Mouse (Mus musculus): ENCODE results near the gene Zar1l. TPM values are rescaled to one million over a fixed set of nuclear protein-coding genes. Genes with fewer than 3 reads are reported as not detected.

The Zar1l gene
- polyA plus RNA-seq, 2 experiments: not detected

DNA sequence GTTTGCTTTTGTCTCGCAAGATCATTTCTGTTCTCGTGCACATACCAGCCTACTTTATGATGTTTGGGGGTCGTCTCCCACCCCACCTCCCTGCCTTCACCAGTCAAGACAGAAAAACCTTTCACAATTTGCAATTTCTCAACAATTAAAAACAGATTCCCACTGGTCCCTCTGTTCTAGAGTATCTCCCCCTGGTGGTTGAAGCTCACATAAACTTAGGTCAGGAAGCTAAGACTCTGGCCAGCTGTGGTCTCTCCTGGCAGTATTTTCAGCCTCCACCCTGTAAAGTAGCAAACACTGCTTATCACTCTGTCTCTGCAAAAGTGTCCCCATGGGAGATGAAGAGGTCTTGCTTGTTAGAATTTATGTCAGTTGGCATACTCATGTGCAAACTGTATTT is 32.8 kb downstream of the Zar1l start:
- no peak for TF ChIP-seq POLR2A (IDR thresholded peaks at IDR 0.05; ENCODE audit: borderline replicate concordance, extremely low read depth, insufficient read depth, insufficient read length)
- Histone ChIP-seq H3K9ac (ENCODE audit: low read depth, low read length, severe bottlenecking) (no peak overlapping the region), H3K4me3 (replicated peaks; ENCODE audit: low read length) (no peak overlapping the region), H3K36me3 (ENCODE audit: control insufficient read depth, insufficient read depth, low read length) (0 out of 2 replicates have a peak, but pooled peaks cover 2% of the 10 kb centered on the region), H3K9me3 (ENCODE audit: control insufficient read depth, low read length) (no peaks in the 10 kb centered on the region), H3K27me3 (ENCODE audit: control insufficient read depth, insufficient read depth, low read length) (no peaks in the 10 kb centered on the region), H3K4me2 (replicated peaks; ENCODE audit: low read depth, low read length, severe bottlenecking) (no peak overlapping the region), H3K27ac (replicated peaks; ENCODE audit: low read depth, low read length) (no peak overlapping the region), H3K4me1 (ENCODE audit: control insufficient read depth, insufficient read depth, low read length) (no peaks in the 10 kb centered on the region)
- DNase-seq (ENCODE audit: low spot score) (peak; percentile 50), ATAC-seq (ENCODE audit: low FRiP score, low read depth) (no peak; the same call in 1 of the 2 replicates)
- 19% methylated on average over 3 of the region's 3 CpGs for WGBS

DNA sequence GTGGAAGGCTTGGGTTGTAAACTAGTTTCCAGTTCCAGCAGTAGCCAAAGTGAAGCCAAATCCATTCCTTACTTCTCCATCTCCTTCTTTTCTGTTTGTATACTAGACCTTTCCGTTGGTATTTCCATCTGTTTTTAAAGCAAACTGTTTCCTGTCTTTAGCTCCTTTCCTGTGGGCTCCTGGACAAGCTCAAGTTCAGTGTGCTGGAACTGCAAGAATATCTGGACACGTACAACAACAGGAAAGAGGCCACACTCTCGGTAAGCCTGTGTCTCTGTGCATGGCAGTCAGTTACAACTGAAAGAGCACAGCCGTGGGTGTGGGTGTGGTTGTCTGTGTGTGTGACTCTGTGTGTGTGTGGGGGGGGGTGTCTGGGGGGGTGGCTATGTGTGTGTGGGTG is 39.4 kb downstream of the Zar1l start:
- Histone ChIP-seq H3K4me3 (replicated peaks; ENCODE audit: low read length) (no peak overlapping the region), H3K4me1 (ENCODE audit: control insufficient read depth, insufficient read depth, low read length) (no peaks in the 10 kb centered on the region), H3K27ac (replicated peaks; ENCODE audit: low read depth, low read length) (no peak overlapping the region), H3K27me3 (ENCODE audit: control insufficient read depth, insufficient read depth, low read length) (no peaks in the 10 kb centered on the region), H3K9ac (ENCODE audit: low read depth, low read length, severe bottlenecking) (no peak overlapping the region), H3K36me3 (ENCODE audit: control insufficient read depth, insufficient read depth, low read length) (no peaks in the 10 kb centered on the region), H3K4me2 (replicated peaks; ENCODE audit: low read depth, low read length, severe bottlenecking) (no peak overlapping the region), H3K9me3 (ENCODE audit: control insufficient read depth, low read length) (no peaks in the 10 kb centered on the region)
- TF ChIP-seq POLR2A (IDR thresholded peaks at IDR 0.05; ENCODE audit: borderline replicate concordance, extremely low read depth, insufficient read depth, insufficient read length): no peak
- ATAC-seq (ENCODE audit: low FRiP score, low read depth) (no peak), DNase-seq (ENCODE audit: low spot score) (no peak)
- WGBS: 58% methylated on average over 4 of the region's 4 CpGs

DNA sequence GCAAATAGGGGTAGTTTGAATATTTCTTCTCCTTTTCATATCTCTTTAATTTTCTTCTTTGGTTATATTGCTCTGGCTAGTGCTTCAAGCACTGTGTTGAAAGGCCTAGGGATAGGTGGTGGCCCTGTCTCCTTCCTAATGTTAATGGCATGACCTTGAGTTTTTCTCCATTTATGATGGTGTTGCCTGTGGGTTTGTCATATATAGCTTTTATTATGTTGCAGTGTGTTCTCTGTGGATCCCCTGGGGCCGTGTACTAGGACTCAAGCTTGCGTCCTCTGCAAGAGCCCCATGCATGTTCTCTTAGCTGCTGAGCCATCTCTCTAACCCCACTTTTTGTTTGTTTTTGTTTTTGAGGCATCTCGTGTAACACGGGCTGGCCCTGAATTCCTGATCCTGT is 40.6 kb downstream of the Zar1l start:
- ATAC-seq (ENCODE audit: low FRiP score, low read depth): no peak
- H3K27ac ChIP-seq (replicated peaks; ENCODE audit: low read depth, low read length): no peak overlapping the region
- TF ChIP-seq POLR2A (IDR thresholded peaks at IDR 0.05; ENCODE audit: borderline replicate concordance, extremely low read depth, insufficient read depth, insufficient read length): no peak
- H3K4me1 ChIP-seq (ENCODE audit: control insufficient read depth, insufficient read depth, low read length): no peaks in the 10 kb centered on the region
- no peaks in the 10 kb centered on the region for H3K9me3 ChIP-seq (ENCODE audit: control insufficient read depth, low read length)
- H3K4me3 ChIP-seq (replicated peaks; ENCODE audit: low read length): no peak overlapping the region
- H3K36me3 ChIP-seq (ENCODE audit: control insufficient read depth, insufficient read depth, low read length): no peaks in the 10 kb centered on the region
- no peak overlapping the region for H3K4me2 ChIP-seq (replicated peaks; ENCODE audit: low read depth, low read length, severe bottlenecking)
- no peak overlapping the region for H3K9ac ChIP-seq (ENCODE audit: low read depth, low read length, severe bottlenecking)
- DNase-seq (ENCODE audit: low spot score): no peak
- WGBS: 69% methylated on average over 4 of the region's 4 CpGs
- no peaks in the 10 kb centered on the region for H3K27me3 ChIP-seq (ENCODE audit: control insufficient read depth, insufficient read depth, low read length)

DNA sequence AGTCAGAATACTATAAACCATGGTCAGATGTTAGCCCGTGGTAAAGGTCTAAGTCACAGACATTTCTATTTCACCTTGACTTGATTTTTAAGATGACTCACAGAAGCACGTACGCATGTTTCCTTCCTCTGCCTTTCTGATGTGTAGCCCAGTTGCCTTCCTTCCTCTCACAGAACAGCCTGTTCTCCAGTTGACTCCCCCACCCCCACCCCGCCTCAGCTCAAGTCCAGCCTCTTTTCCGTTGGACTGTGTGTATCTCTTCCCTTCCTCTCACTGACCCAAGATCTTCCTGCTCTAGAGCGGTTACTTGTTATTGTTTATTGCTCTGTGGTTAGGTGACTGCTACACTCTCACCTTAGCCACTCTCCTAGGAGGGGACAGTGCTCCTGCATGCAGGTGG is 49.5 kb downstream of the Zar1l start:
- H3K27ac ChIP-seq (replicated peaks; ENCODE audit: low read depth, low read length): no peak overlapping the region
- no peak overlapping the region for H3K4me3 ChIP-seq (replicated peaks; ENCODE audit: low read length)
- no peak for ATAC-seq (ENCODE audit: low FRiP score, low read depth)
- no peaks in the 10 kb centered on the region for H3K36me3 ChIP-seq (ENCODE audit: control insufficient read depth, insufficient read depth, low read length)
- no peak overlapping the region for H3K9ac ChIP-seq (ENCODE audit: low read depth, low read length, severe bottlenecking)
- no peak for DNase-seq (ENCODE audit: low spot score)
- TF ChIP-seq POLR2A (IDR thresholded peaks at IDR 0.05; ENCODE audit: borderline replicate concordance, extremely low read depth, insufficient read depth, insufficient read length): no peak
- peaks cover 4% of the 10 kb centered on the region; the same call in 1 of the 2 replicates for H3K4me1 ChIP-seq (ENCODE audit: control insufficient read depth, insufficient read depth, low read length)
- no peak overlapping the region for H3K4me2 ChIP-seq (replicated peaks; ENCODE audit: low read depth, low read length, severe bottlenecking)
- H3K27me3 ChIP-seq (ENCODE audit: control insufficient read depth, insufficient read depth, low read length): no peaks in the 10 kb centered on the region
- 61% methylated on average over 6 of the region's 6 CpGs for WGBS
- no peaks in the 10 kb centered on the region for H3K9me3 ChIP-seq (ENCODE audit: control insufficient read depth, low read length)

DNA sequence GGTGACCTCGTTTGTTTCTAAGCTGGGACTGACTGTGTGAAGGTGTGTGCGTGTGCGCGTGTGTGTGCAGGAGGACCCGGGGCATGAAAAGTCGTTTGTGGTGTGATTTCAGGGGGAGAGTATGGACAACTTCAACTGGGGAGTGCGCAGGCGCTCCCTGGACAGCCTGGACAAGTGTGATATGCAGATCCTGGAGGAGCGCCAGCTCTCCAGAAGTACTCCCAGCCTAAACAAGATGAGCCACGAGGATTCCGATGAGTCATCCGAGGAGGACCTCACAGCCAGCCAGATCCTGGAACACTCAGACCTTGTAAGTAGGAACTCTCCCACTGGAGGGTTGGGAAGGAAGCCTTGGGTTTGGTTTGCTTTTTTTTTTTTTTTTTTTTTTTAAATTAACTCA is 51.8 kb downstream of the Zar1l start:
- no peaks in the 10 kb centered on the region for H3K27me3 ChIP-seq (ENCODE audit: control insufficient read depth, insufficient read depth, low read length)
- ATAC-seq (ENCODE audit: low FRiP score, low read depth) (peak; percentile 57; the same call in 1 of the 2 replicates), DNase-seq (ENCODE audit: low spot score) (peak; percentile 71)
- H3K9ac ChIP-seq (ENCODE audit: low read depth, low read length, severe bottlenecking): no peak overlapping the region
- no peak overlapping the region for H3K27ac ChIP-seq (replicated peaks; ENCODE audit: low read depth, low read length)
- WGBS: 67% methylated on average over 12 of the region's 12 CpGs
- H3K4me2 ChIP-seq (replicated peaks; ENCODE audit: low read depth, low read length, severe bottlenecking): no peak overlapping the region
- peaks cover 4% of the 10 kb centered on the region; the same call in 1 of the 2 replicates for H3K4me1 ChIP-seq (ENCODE audit: control insufficient read depth, insufficient read depth, low read length)
- no peak overlapping the region for H3K4me3 ChIP-seq (replicated peaks; ENCODE audit: low read length)
- H3K9me3 ChIP-seq (ENCODE audit: control insufficient read depth, low read length): no peaks in the 10 kb centered on the region
- H3K36me3 ChIP-seq (ENCODE audit: control insufficient read depth, insufficient read depth, low read length): no peaks in the 10 kb centered on the region
- TF ChIP-seq POLR2A (IDR thresholded peaks at IDR 0.05; ENCODE audit: borderline replicate concordance, extremely low read depth, insufficient read depth, insufficient read length): no peak

DNA sequence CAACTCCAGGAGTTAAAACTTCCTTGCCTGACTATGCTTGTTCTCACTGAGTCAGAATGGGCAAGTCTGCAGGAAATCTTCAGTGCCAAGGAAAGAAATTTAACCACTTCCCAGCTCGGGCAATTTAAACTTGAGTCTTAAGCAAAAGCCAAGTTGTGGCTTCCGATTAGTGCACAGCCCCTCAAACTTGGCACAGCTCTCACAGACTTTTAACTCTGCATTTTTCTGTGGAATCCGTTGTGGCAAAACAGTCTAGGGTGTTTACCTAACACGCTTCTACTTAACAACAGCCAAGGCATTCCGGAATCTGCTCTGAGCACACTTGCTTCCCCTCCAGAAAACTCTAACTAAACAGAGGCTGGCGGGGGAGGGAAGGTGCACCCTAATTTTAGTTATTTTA is 52.7 kb downstream of the Zar1l start:
- Histone ChIP-seq H3K9ac (ENCODE audit: low read depth, low read length, severe bottlenecking) (no peak overlapping the region), H3K27me3 (ENCODE audit: control insufficient read depth, insufficient read depth, low read length) (no peaks in the 10 kb centered on the region), H3K27ac (replicated peaks; ENCODE audit: low read depth, low read length) (no peak overlapping the region), H3K4me2 (replicated peaks; ENCODE audit: low read depth, low read length, severe bottlenecking) (no peak overlapping the region), H3K36me3 (ENCODE audit: control insufficient read depth, insufficient read depth, low read length) (no peaks in the 10 kb centered on the region), H3K9me3 (ENCODE audit: control insufficient read depth, low read length) (no peaks in the 10 kb centered on the region), H3K4me3 (replicated peaks; ENCODE audit: low read length) (no peak overlapping the region), H3K4me1 (ENCODE audit: control insufficient read depth, insufficient read depth, low read length) (peaks cover 4% of the 10 kb centered on the region; the same call in 1 of the 2 replicates)
- no peak for ATAC-seq (ENCODE audit: low FRiP score, low read depth)
- peak; percentile 20 for DNase-seq (ENCODE audit: low spot score)
- no peak for TF ChIP-seq POLR2A (IDR thresholded peaks at IDR 0.05; ENCODE audit: borderline replicate concordance, extremely low read depth, insufficient read depth, insufficient read length)
- WGBS: 75% methylated on average over 6 of the region's 6 CpGs

Measured in limb, embryonic 14.5 days (tissue).